Mouse (Mus musculus): Measurements from ENCODE around the gene Nemp2. TPM values are rescaled to one million over a fixed set of nuclear protein-coding genes. Genes with fewer than 3 reads are reported as not detected.
"Not testable (repeated sequence)": the region's sequence is repeated elsewhere in the genome, so short reads cannot be mapped to it uniquely, and the experiment has no call there.

The Nemp2 gene
- polyA plus RNA-seq, 1 experiment from 2014 or later, result 5.8 TPM

DNA sequence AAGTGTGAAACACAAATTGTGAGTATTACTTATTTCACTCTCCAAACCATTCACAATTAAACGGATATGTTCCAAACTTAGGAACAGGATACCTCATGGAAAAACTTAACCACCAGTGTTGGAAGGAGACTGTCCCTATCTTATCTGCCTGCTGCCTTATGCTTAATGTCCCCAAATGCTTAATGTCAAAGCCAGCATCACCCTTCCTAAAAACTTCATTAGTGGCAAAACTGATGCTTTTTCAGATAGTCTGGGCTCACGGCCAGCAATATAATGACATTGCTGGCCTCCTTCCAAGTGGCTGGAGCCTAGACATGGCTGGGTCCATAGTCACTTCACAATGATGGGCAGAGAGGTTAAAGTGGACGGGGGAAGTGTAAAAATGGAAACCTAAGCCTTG lies 46.1 kb downstream of the Nemp2 start:
- Histone ChIP-seq H3K27ac (no peak overlapping the region), H3K4me3 (replicated peaks; ENCODE audit: low read depth, low read length) (no peak overlapping the region), H3K4me2 (ENCODE audit: low read length) (no peak overlapping the region), H3K36me3 (ENCODE audit: insufficient read depth, low read length) (no peaks in the 10 kb centered on the region), H3K9me3 (replicated peaks; ENCODE audit: low read length) (no peaks in the 10 kb centered on the region), H3K27me3 (ENCODE audit: insufficient read depth, low read length) (no peaks in the 10 kb centered on the region), H3K4me1 (replicated peaks; ENCODE audit: insufficient read depth, low read length) (0 out of 2 replicates have a peak, but pooled peaks cover 3% of the 10 kb centered on the region), H3K9ac (ENCODE audit: low read depth, low read length) (no peak overlapping the region)
- DNase-seq (ENCODE audit: low spot score), result peak; percentile 32
- TF ChIP-seq CTCF (IDR thresholded peaks at IDR 0.05; ENCODE audit: low read depth), result no peak
- WGBS, result 31% methylated on average over 3 of the region's 3 CpGs
- no peak for ATAC-seq (replicated peaks; ENCODE audit: low FRiP score, low read depth)

DNA sequence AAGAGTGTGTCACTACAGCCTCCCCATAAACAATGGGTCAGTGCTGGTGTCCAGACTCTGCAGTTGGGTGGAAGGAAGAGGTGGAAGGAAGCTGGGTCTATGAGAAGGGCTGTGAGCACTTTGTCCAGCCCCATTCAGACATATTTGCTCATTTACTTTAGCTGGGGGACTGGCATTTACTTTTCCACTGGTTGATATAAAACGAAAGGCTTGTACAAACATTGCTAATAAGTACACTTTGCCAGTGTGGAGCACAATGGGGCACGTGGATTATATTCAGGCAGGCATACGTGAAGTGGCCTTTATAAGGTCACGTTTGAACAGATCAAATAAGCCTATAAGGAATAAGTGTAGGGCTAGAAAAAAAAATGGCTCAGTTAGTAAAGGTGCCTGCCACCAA lies 53.0 kb downstream of the Nemp2 start:
- 78% methylated on average over 4 of the region's 4 CpGs for WGBS
- H3K4me2 ChIP-seq (ENCODE audit: low read length), result no peak overlapping the region
- ATAC-seq (replicated peaks; ENCODE audit: low FRiP score, low read depth) (no peak), DNase-seq (ENCODE audit: low spot score) (no peak)
- no peaks in the 10 kb centered on the region for H3K27me3 ChIP-seq (ENCODE audit: insufficient read depth, low read length)
- H3K9ac ChIP-seq (ENCODE audit: low read depth, low read length), result no peak overlapping the region
- no peaks in the 10 kb centered on the region for H3K4me1 ChIP-seq (replicated peaks; ENCODE audit: insufficient read depth, low read length)
- H3K4me3 ChIP-seq (replicated peaks; ENCODE audit: low read depth, low read length), result no peak overlapping the region
- H3K27ac ChIP-seq, result no peak overlapping the region
- no peaks in the 10 kb centered on the region for H3K9me3 ChIP-seq (replicated peaks; ENCODE audit: low read length)
- TF ChIP-seq CTCF (IDR thresholded peaks at IDR 0.05; ENCODE audit: low read depth), result no peak
- H3K36me3 ChIP-seq (ENCODE audit: insufficient read depth, low read length), result no peaks in the 10 kb centered on the region

DNA sequence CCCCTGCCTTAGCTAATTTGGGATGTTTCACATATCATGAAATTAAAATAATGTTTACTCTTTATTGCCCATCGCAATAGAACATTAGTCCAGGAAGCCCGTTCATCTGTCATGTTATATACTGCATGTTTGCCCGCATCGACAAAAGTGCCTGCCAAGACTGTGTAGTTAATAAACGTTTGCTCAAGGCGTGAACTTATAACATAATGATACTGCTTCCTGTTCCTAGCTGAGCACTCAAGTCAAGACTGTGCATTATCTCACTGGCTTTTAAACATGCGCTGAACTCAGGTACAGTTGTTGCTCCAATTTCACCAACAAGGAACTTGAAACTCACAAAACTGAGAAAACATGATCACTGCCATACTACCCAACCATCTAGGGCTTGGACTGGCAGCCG lies 57.1 kb downstream of the Nemp2 start:
- WGBS, result 79% methylated on average over 8 of the region's 8 CpGs
- TF ChIP-seq CTCF (IDR thresholded peaks at IDR 0.05; ENCODE audit: low read depth), result no peak
- H3K36me3 ChIP-seq (ENCODE audit: insufficient read depth, low read length), result no peaks in the 10 kb centered on the region
- DNase-seq (ENCODE audit: low spot score), result no peak
- no peaks in the 10 kb centered on the region for H3K9me3 ChIP-seq (replicated peaks; ENCODE audit: low read length)
- no peaks in the 10 kb centered on the region for H3K4me1 ChIP-seq (replicated peaks; ENCODE audit: insufficient read depth, low read length)
- H3K9ac ChIP-seq (ENCODE audit: low read depth, low read length), result no peak overlapping the region
- H3K27me3 ChIP-seq (ENCODE audit: insufficient read depth, low read length), result no peaks in the 10 kb centered on the region
- no peak overlapping the region for H3K4me2 ChIP-seq (ENCODE audit: low read length)
- H3K4me3 ChIP-seq (replicated peaks; ENCODE audit: low read depth, low read length), result no peak overlapping the region
- ATAC-seq (replicated peaks; ENCODE audit: low FRiP score, low read depth), result no peak
- H3K27ac ChIP-seq, result no peak overlapping the region

DNA sequence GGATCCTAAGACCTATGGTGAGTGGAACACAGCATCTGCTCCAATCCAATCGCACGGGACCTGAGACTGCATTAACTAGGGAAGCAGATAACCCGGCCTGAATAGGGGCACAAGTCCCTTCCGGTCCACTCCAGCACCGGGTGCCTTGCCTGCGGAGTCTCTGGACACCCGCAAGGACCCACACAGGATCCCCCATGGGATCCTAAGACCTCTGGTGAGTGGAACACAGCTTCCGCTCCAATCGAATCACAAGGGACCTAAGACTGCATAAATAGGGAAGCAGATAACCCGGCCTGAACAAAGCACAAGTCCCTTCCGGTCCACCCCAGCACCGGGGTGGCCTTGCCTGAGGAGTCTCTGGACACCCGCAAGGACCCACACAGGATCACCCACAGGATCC lies 64.0 kb downstream of the Nemp2 start:
- not testable (repeated sequence) for H3K4me1 ChIP-seq (replicated peaks; ENCODE audit: insufficient read depth, low read length); H3K9ac ChIP-seq (ENCODE audit: low read depth, low read length); DNase-seq (ENCODE audit: low spot score); H3K36me3 ChIP-seq (ENCODE audit: insufficient read depth, low read length); H3K27me3 ChIP-seq (ENCODE audit: insufficient read depth, low read length); H3K9me3 ChIP-seq (replicated peaks; ENCODE audit: low read length); H3K4me2 ChIP-seq (ENCODE audit: low read length); H3K4me3 ChIP-seq (replicated peaks; ENCODE audit: low read depth, low read length); ATAC-seq (replicated peaks; ENCODE audit: low FRiP score, low read depth); H3K27ac ChIP-seq
- WGBS, result 96% methylated on average over 13 of the region's 13 CpGs

Other genes starting within 250 kb of the Nemp2 start
- 15.6 and 15.9 TPM in 2 replicates for gene Nab1, start 130.0 kb upstream of the Nemp2 start, polyA plus RNA-seq (2015; fragmentation: Nextera tagmentation; extraction: Ambion mirVana)
- gene Mfsd6, start 96.8 kb downstream of the Nemp2 start, polyA plus RNA-seq (2015; fragmentation: Nextera tagmentation; extraction: Ambion mirVana), result 3.0 and 3.2 TPM in 2 replicates
- 16.3 and 16.9 TPM in 2 replicates for gene Inpp1, start 187.0 kb downstream of the Nemp2 start, polyA plus RNA-seq (2015; fragmentation: Nextera tagmentation; extraction: Ambion mirVana)
- gene Hibch, start 214.2 kb downstream of the Nemp2 start, polyA plus RNA-seq (2015; fragmentation: Nextera tagmentation; extraction: Ambion mirVana), result 29.4 and 30.7 TPM in 2 replicates